In the genomic region with DNA sequence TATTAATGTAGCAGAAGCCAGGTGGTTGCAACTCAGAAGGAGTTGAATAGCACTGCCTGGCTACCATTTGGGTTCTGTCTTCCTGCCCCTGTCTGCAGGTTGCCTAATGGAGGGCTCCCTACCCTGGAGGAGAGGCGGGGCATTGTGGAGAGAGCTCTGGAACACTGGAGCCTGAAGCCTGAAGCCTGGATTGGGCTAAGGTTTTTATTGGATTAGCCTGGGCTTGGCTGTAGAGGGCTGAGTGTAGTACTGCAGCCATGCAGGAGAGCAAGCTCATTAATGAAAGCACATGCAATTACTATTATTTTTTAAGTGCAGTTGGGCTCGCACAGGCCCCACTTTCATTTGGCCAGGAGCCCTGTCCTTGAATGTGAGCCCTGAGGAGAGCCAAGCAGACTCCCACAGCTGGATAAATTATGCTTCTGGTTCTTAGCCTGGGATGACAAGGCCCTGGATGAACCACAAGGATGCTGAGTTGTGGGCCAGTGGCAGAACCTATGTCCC, we compare ENCODE assay signal across 18 mouse cellular contexts.
DNase-seq lines count a peak whose midpoint lies in the region.
"Had no signal": no experiment of that assay in that cellular context is flagged by ENCODE, and none has a peak within 500 bp of the region (broad histone marks: within the 10 kb centered on the region; RNA-seq: fewer than 3 reads in every experiment).

No protein-coding gene starts in this region.

- intact Hi-C loops in gastrocnemius, postnatal 14 days (cut with DNase I; ENCODE audit: low total_unique reads) = no loop called here

- peak; percentile 8 for DNase-seq in gastrocnemius, postnatal 14 days
- no peak for DNase-seq in gastrocnemius, postnatal 10 days
- DNase-seq in ovary, postnatal 36 days (ENCODE audit: low spot score) = peak; percentile 16
- no peak for DNase-seq in ovary, postnatal 10 days (ENCODE audit: low spot score)
- DNase-seq in adrenal gland, postnatal 36 days = peak; percentile 7 to 23
- DNase-seq in testis, postnatal 14 days (ENCODE audit: low spot score) = peak; percentile 30
- no peak for DNase-seq in layer of hippocampus, postnatal 25 days (ENCODE audit: extremely low spot score in 1 of 2, low spot score in 1 of 2)
- DNase-seq: cerebellum, adult 11 months; cerebellum, adult 9-10 months; cerebellum, postnatal 36 days; embryo, embryonic 11 days; kidney, adult 8-10 months; layer of hippocampus, postnatal 36 days; liver, embryonic 13.5 days; lung, adult 18-20 months; lung, postnatal 4 days; thymus, adult 18-20 months; thymus, postnatal 25 days had no signal

Comparison
In these comparisons a context has a peak if more than half of its experiments do, and no peak if none do; other contexts are left out.
1. DNase-seq: peak in gastrocnemius, postnatal 14 days (single experiment), ovary, postnatal 36 days (single experiment), adrenal gland, postnatal 36 days (2 of 2) and testis, postnatal 14 days (single experiment); none in gastrocnemius, postnatal 10 days (single experiment), ovary, postnatal 10 days (single experiment) and layer of hippocampus, postnatal 25 days (0 of 2).